Mouse (Mus musculus) thymus, adult 2 months (tissue): ENCODE results near the gene Smtn.

Source experiments
- CTCF ChIP-seq: fragments of 200-500 bp; IDR thresholded peaks from 2 replicates; pipeline ENCODE4 v1.5.1; 2012; ENCODE audit warnings: mild to moderate bottlenecking, control low read depth, low read length, moderate library complexity, borderline replicate concordance; ENCODE audit not compliant: control insufficient read depth, poor library complexity, insufficient read depth; ENCODE audit errors: extremely low read depth
- POLR2A ChIP-seq: fragments of 200-500 bp; IDR thresholded peaks from 2 replicates; pipeline ENCODE4 v1.6.1; 2012; ENCODE audit warnings: mild to moderate bottlenecking, low read length, control low read depth, moderate library complexity; ENCODE audit not compliant: control insufficient read depth, poor library complexity, insufficient read depth; ENCODE audit errors: extremely low read depth

DNA sequence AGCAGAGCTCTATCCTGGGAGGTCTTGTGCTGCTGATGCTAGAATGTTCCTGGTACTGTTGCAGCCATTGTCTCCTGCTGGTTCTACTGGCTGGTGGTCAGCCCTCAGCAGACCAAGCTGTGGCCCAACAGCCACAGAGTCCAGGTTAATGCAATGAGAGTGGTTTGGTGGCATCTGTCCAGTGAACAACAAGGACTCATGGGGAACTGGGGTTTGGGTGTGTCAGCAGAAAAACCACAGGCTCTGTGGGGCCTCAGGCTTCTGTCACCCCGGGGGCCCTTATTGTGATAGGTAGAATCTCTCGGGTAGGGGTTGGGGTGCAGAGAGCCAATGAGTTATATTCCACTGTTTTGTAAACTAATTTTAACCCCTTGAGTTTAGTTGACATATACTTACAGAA lies 30.1 kb downstream of the Smtn start:
- TF ChIP-seq CTCF (no peak), POLR2A (no peak)
